Mouse (Mus musculus) c-Kit-positive CD71-negative TER-119-negative erythroid progenitor cells, embryonic 14.5 days (primary cell): Measurements from ENCODE around the gene Olfr463.

Experiments used
- DNase-seq: peaks from one replicate; pipeline ENCODE4 v3.0.0-alpha.2; 2013; ENCODE audit warnings: low read depth

The Olfr463 gene

DNA sequence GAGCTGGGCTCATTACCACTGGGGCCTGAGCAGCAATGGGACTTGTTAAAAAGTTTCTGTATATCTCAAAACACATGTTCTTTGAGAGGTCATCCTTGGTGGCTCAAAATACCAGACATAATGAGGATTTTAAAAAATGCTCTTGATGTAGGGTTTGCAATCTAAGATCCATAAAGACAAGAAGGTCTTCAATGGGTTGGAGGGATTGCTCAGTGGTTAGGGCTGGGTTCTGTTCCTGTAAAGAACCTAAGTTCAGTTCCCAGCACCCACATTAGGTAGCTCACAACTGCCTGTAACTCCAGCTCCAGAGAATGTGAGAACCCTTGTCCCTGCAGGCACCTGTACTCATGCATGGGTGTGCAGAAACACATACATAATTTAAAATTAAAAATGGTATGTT is at the start of gene Olfr463:
Olfr463 (minus strand) TSS at position 101 of the 400 bp plus-strand sequence.
- no peak for DNase-seq

DNA sequence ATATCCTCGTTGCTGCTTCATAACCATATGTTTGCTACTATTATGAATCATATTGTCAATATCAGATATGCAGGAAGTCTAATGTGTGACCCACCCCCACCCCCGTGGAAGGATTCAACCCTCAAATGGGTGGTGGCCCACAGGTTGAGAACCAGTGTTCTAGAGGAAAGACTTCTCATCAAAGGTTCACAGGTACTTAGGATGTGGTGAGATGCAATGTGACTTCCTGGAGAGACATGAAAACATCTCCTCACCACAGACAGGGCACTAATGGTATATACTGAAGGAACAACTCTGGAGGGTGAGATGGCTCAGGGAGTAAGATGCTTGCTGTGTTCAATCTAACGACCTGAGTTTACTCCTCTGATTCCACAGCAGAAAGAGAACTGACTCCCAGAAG is 38.3 kb upstream of the Olfr463 start:
- no peak for DNase-seq

DNA sequence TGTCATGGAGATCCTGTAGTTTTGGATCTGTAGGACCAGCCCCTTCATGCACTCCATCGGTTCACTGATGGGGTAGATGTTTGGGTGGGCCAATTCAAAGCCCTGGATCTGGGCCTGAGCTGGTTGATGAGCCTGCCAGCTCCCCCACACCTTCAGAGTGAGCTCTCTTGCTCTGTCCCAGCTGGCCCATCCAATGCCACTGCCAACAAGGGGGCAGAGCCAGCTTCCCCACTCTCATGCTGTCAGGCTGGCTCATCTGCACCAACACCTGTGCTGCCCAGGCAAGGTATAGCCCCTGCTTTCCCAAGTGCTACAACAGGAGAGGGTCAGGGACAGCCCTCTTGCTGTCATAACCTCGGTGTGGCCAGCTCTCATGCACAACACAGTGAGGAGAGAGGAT is 36.5 kb upstream of the Olfr463 start:
- DNase-seq = no peak

DNA sequence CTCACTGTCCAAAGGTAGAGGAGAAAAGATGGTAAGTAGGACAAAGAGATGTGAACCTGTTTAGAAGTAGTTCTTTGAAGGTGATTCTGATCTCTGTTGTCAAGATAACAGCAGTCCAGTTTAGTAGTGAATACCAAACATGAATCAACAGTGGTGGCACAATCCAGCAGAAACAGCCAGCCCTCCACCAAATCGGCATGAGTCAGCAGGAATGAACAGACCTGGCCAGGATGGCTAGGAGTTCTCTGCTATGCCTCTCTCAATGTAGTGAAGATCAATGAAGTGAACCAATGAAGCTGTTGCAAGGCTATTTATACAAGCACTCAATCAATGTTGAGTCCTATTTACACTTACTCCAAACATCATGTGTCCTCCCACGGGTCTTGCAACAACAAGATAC is 33.2 kb upstream of the Olfr463 start:
- no peak for DNase-seq

DNA sequence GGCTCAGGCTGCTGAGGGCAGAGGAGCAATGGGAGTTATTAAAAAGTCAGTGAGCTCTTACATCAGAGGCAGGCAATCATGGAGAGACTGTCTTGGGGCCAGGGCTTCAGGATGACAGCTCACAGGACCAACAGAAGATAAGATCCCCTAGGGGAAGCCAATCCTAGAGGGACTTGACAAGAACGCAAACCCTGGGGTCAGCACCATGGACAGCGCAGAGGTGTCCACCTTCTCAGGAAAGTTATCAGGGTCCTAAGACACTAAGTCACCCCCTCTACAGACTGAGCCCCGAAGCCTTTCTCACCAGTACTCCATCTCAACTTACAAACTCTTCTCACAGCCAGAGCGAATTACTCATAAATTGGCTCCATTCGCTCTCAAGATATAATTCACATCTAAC is 23.8 kb upstream of the Olfr463 start, which contains the start of gene Olfr464:
Olfr464 (minus strand) TSS at position 2 of the 400 bp plus-strand sequence.
- DNase-seq = peak; percentile 68

DNA sequence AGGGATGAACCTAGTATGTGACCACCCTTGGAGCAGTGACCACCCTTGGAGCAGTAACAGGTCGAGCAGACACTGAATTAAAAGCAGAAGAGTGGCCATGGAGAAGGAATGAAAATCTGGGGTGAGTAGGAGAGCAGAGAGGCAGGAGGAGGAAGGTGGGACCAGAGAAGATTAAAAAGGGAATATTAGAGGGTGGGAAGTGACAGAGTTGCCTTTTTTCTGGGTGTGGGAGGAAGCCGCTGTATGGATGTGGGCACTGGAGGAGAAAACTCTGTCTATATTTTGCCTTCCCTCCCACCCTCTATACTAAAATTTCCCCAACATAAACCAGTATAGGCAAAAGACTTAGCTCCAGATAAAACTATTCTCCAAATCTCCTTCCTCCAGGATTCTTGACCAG is 23.1 kb upstream of the Olfr463 start:
- DNase-seq = no peak

DNA sequence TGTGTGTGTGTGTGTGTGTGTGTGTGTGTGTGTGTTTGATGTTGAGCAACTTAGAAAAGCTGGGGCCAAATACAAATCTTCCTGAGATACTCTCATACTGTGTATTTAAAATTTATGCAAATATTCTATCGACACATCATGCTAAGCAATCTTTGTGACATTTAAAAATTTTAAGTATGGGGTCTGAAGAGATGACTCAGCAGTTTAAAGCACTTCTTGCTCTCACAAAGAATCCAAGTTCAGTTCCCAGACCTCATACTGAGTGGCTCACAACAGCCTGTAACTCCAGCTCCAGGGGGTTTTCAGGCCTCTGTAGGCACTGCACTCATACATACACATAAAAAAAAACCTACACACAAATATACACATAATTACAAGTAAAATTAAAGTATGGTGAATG is 18.8 kb upstream of the Olfr463 start:
- DNase-seq = no peak

DNA sequence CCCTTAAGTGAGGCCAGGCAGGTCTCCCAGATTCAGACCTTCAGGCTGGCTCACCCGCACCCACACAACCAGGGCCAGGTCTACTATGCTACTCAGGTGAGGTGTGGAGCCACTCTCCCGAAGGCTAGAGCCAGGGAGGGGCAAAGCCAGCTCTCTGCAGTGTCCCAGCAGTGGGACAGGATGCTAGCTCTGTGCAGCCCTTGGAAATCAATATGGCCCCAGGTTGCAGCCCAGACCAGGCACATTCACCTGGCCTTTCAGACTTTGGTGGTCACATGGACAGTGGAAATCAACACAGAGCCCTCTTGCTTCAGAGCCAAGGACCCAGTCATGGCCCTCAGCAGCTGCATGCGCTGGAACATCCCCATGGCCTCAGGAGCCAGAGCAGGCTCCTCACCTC is 7.1 kb upstream of the Olfr463 start:
- no peak for DNase-seq

DNA sequence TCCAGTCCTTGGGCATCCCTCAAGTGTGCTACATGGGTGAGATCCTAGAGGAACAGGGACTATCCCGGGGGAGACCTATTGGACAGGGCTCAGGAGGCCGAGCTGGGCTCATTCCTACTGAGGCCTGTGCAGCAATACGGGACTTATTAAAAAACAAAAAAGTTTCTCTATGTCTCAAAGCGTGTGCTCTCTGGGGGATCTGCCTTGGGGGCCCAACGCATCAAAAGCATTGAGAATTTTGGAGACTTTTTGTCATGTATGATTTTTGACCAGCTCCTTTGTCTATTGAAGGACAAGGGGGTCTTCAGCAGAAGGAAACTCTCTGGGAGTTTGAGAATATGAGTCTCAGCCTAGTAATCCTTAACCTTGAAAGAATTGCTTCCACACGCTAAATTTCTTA is 5.0 kb downstream of the Olfr463 start, which contains the start of gene Olfr462:
Olfr462 (minus strand) TSS at position 101 of the 400 bp plus-strand sequence.
- no peak for DNase-seq

DNA sequence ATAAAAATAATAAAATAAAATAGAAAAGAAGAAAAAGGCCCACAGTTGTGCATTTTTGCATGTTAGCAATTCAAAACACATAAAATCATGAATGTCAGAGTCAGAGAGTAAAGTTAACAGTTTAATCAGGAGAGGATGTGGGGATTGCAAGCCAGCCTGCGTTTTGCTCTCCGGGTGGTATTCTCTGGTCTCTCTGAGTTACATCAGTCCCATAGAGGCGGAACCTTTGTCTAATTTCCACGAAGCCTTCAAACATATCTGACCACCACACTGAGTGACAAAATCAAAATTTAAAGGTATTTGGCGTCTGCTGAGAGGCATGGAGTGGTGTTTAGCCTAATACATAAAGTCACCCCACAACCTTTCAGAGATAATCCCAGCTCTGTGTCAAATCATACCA is 12.3 kb downstream of the Olfr463 start:
- no peak for DNase-seq

DNA sequence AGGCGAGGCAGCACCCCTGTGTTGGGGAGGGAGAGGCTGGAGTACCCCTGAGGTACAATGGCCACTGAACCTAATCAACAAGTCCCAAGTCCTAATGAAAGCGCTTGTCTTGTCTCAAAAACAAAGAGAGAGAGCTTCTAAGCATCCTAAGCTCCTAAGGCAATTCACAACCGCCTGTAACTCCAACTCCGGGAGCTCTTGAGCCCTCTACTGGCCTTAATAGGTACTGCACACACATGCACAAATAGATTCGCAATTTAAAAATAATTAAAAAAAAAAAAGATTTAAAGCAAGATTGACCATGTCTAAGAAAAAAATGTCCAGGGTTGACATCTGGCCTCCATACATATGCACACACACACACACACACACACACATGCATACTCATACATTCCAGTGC is 13.7 kb downstream of the Olfr463 start:
- no peak for DNase-seq

DNA sequence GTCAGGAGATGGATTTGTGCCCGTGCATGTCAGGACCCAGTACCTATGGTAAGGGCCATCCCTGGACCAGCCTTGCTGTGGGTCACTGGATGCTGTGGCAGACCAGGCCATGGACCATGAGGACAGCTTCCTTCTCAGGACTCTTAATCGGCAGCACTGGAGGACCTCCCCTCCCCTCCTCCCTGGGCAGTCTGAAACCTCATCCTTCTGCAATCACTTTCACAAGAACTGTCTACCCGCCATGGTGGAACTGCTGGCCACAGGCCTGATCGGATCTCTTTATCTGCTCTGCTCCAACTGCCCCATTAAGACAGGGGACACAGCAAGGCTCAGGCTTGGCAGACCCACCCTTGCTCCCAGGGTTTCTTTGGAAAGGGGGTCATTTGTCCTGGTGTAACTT is 15.5 kb downstream of the Olfr463 start:
- no peak for DNase-seq

DNA sequence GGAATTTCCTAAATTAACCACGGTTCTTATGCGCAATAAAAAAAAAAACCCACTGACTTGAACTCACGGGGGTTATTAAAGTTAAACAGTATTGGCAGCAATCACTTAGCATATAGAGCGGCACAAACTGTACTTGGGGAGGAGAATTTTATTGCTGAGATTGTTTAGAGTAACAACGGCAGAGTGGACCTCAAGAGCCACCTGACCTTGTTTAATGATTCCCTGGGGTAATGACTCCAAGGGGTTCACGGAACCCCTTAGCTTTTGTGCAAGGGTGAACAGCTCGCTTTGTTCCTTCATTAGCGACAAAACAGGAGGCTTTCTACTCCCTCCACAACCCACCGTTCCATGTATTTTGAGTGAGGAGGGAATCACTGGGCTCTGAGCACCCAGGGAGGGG is 17.4 kb downstream of the Olfr463 start:
- no peak for DNase-seq

DNA sequence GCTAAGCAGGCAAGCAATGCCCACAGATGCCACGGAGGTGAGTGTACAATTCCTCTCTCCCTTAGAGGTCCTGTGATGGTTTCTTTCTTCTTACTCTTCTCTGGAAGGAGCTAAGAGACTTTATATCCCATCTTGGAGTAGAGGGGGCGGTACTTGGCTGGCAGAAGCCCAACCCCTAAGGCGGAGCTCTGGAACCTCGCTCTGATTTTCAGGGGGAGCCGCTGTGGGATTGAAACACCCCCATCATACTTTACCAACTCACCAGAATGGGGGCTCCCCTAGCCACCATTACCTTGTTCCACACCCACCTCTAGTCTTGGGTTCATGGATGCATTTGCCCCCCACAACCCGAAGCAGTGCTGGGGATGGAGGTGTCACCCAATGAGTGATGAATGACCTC is 21.8 kb downstream of the Olfr463 start, which contains the start of gene Epx:
Epx (minus strand) TSS at position 101 of the 400 bp plus-strand sequence.
- DNase-seq = no peak

DNA sequence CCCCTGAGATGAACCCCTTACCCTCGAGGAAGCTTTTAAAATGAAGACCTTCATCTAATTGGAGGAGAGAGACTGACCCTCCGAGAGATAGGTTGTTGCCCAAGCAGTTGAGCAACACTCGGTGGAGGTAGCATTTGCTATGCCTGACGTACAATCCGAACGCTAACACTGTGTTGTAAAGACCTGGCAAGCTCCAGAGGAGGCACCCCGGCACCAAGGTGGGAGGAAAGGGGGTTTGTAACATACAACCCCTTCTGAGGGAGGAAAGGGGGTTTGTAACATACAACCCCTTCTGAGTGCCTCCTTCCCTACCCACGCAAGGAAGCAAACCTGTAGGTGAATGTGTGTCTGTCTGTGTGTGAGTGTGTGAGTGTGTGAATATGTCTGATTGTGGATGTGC is 25.4 kb downstream of the Olfr463 start:
- no peak for DNase-seq

DNA sequence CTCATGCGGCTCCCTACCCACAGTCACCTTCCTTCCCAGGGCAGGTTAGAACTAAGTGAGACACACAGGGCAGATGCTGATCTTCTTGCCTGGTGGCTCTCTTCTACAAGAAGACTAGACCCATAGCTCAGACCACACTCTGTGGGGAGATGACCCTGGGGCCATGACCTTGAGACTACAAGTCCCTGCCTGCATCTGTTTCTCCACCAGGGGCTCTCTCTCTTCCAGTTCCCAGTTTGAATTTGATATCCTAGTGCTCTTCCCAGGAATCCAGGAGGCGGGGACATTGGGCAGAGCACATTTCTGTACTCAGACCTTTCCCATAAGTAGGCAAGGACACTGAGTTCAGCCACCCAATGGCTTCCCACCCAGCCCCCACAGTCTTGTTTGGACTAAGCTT is 27.1 kb downstream of the Olfr463 start:
- DNase-seq = no peak

DNA sequence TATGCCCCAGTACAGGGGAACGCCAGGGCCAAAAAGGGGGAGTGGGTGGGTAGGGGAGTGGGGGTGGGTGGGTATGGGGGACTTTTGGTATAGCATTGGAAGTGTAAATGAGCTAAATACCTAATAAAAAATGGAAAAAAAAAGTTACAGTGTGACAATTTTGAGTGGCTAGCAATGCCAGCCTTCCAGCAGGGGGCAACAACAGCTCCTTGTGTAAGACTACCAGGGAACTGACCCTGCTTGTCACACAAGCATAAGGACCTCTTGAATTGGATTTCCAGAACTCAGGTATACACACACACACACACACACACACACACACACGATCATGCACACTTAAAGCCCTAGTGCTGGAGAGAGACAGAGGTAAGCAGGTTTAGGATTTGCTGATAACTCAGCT is 30.3 kb downstream of the Olfr463 start:
- DNase-seq = peak; percentile 6

DNA sequence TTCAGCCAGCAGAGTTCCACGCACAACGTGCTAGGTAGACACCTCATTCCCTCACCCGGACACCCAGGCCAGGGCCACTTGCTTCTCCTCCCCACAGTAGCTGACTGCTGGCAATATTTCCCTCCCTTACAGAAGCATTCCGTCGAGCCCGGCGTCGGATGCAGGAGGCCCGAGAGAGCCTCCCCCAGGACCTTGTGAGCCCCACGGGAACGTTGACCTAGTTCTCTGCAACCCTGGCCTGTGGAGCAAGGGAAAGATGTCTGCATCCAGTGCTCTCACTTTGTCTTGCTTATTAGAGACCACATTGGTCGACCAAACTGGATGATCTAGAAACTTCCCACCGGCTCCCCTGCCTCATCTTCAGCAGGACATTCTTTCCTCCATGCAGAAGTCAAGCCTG is 34.4 kb downstream of the Olfr463 start:
- no peak for DNase-seq

DNA sequence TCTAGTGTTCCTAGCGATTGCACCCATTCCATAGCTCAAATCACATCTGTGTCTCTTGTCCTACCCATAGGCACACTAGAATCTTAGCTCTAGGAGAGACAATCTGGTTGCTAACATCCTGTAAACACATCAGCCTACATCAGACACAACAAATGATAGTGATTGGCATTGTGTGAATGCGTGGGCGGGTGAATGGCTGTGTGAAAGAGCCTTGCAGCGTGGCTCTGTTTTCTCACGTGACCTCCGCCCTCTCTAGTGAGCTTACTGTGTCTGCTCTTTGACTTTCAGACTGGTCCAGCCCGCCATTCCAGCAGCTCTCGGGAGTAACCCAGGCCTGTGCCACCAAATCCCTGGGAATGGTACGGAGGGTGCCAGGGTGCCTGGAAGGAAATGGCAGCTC is 36.8 kb downstream of the Olfr463 start:
- DNase-seq = no peak

DNA sequence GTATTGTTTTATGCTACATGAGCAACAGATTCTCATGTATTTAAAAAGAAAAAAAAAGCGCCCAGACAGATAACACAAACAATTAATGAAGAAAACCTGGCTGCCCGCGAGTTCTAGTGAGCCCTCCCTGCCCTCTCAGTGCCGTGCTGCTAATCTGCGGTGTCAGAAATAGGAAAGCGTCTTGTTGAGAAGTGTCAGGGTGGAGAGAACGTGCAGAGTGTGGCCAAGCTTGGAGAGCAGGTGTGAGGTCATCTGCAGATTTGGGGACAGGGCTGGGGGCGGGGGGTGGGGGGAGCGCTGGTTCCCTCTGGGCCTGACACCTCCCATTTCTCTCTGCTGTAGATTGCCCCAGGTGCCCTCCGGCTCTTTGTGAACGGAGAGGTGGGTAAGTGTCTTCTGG is 37.9 kb downstream of the Olfr463 start:
- no peak for DNase-seq

DNA sequence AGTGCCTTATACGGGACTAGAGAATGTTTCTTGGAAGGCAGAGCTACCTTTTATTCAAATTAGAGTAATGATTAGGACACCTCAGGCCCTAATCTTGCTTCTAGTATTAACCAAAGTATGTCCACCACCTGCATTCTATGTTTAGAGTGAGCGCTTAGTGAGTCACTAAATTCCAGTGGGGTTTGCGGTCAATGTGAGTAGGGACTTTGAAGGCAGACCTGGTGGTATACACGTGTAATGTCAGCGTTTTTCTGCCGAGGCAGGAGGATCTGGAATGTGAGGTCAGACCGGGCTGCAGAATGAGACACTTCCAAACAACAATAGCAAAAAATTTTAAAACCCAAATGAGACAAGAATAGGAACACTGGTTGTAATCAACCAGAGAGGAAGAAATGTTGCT is 42.6 kb downstream of the Olfr463 start:
- DNase-seq = no peak

DNA sequence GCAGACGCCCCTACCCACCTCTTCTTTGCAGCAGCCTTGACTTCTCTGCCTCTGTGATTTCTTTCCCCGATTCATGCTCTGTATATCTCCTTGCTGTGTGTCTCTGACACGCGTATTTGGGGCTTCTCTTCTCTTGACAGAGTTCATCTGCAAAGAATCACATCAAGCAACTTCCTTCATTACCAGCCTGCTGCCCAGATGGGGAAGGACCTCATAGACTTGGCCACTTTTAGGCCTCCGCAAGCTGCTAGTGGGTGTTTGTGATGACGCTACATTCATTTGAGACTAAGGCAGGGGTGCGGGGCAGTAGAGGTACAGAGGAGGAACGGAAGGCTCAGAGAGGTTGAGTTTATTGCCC is 43.6 kb downstream of the Olfr463 start:
- no peak for DNase-seq

DNA sequence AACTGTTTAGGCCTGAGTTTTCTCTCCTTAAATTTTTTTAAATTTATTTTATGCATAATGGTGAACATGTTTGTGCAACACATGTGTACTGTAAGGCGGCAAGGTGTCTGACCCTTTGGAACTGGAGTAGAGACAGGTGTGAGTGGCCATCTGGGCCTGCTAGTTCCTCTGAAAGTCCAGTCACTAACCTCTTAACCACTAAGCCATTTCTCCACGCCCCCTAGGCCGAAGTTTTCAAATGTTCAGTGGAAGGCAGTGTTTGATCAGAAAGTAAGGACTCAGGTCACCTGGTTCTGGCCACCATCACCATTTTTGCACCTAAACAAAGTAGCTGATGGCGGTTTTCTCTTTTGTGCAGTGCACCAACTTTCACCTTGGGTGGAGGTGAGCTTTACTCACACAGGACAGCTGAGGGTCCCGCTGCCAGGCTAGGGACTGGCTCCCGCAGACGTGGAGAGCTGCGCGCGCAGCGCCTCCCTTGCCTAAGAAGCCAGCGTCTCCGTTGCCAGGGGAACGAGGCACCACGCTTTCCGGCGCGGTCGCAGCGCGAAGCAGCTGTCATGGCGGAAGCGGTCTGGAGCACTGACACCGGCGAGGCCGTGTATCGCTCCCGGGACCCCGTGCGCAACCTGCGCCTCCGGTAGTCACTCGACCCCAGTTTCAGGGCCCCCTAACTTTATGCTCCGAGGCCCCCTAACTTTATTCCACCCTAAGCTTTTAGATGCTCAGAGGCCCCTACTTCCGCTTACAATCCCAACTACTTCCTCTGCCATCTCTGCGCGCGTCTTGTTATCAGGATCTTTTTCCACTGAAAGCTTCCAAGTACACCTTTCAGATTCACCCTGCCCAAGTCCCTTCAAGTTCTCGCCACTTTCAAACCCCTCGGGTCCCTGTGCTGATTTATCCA is 44.2 kb downstream of the Olfr463 start, which contains the start of gene Mks1:
Mks1 (plus strand) TSS at position 526 of the 907 bp plus-strand sequence.
- peak; percentile 86 for DNase-seq

DNA sequence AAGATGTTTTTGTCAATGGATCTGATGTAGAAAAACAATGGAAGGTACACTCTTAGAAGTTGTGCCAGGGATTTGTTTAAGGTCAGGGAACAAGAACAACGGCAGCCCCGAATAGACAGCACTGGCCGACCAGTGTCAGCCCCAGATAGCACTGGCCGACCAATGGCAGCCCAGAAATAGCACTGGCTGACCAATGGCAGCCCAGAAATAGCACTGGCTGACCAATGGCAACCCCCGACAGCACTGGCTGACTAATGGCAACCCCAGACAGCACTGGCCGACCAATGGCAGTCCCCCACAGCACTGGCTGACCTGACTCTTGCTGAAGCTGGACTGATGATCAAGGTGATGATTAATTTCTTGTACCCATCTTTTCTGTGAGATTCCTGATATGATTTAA is 49.3 kb downstream of the Olfr463 start:
- DNase-seq = no peak
